Mouse (Mus musculus) limb, embryonic 14.5 days (tissue): ENCODE results near the gene Evc. TPM values are rescaled to one million over a fixed set of nuclear protein-coding genes. Genes with fewer than 3 reads are reported as not detected.

Source experiments
- ATAC-seq: fragments of 200-750 bp; cut with Nextera tagmentation; 2 replicates; pipeline ENCODE4 v1.8.0; 2017; ENCODE audit warnings: low read depth, moderate number of reproducible peaks, moderate TSS enrichment; ENCODE audit not compliant: low FRiP score
- DNase-seq: peaks from one replicate; pipeline ENCODE4 v3.0.0-alpha.2; 2015; ENCODE audit warnings: low spot score
- H3K27ac ChIP-seq: fragments of 300-500 bp; sonication (generic); replicated peaks from 2 replicates; pipeline ENCODE4 v1.5.1; 2014; ENCODE audit warnings: low read depth, mild to moderate bottlenecking, low read length, moderate library complexity, mixed read lengths
- H3K27me3 ChIP-seq: fragments of 300-500 bp; sonication (generic); 2 replicates; pipeline ENCODE4 v1.6.1; 2014; ENCODE audit warnings: low read length, mixed read lengths; ENCODE audit not compliant: control insufficient read depth, insufficient read depth
- H3K36me3 ChIP-seq: fragments of 300-500 bp; sonication (generic); 2 replicates; pipeline ENCODE4 v1.6.1; 2014; ENCODE audit warnings: mild to moderate bottlenecking, low read length, moderate library complexity, mixed read lengths; ENCODE audit not compliant: control insufficient read depth, insufficient read depth
- H3K4me1 ChIP-seq: fragments of 300-500 bp; sonication (generic); 2 replicates; pipeline ENCODE4 v1.6.1; 2014; ENCODE audit warnings: antibody characterized with exemption, low read length, mixed read lengths; ENCODE audit not compliant: control insufficient read depth, insufficient read depth
- H3K4me2 ChIP-seq: fragments of 300-500 bp; sonication (generic); replicated peaks from 2 replicates; pipeline ENCODE4 v1.6.1; 2014; ENCODE audit warnings: low read depth, mild to moderate bottlenecking, low read length, moderate library complexity; ENCODE audit not compliant: severe bottlenecking
- H3K4me3 ChIP-seq: fragments of 300-500 bp; sonication (generic); replicated peaks from 2 replicates; pipeline ENCODE4 v1.5.1; 2014; ENCODE audit warnings: low read length
- H3K9ac ChIP-seq: fragments of 300-500 bp; sonication (generic); 2 replicates; pipeline ENCODE4 v1.6.1; 2014; ENCODE audit warnings: mild to moderate bottlenecking, low read depth, low read length, moderate library complexity; ENCODE audit not compliant: severe bottlenecking
- H3K9me3 ChIP-seq: fragments of 300-500 bp; sonication (generic); 2 replicates; pipeline ENCODE4 v1.6.1; 2016; ENCODE audit warnings: low read length; ENCODE audit not compliant: control insufficient read depth
- POLR2A ChIP-seq: fragments of 200-500 bp; IDR thresholded peaks from 2 replicates; pipeline ENCODE4 v1.8.0; 2012; ENCODE audit warnings: inconsistent platforms, mild to moderate bottlenecking, moderate library complexity, borderline replicate concordance; ENCODE audit not compliant: insufficient read depth, insufficient read length; ENCODE audit errors: extremely low read depth
- WGBS: fragments of 180-500 bp; shearing (Covaris S2); extraction: QIAGEN DNeasy Blood & Tissue Kit; methylation state at CpG from one replicate; pipeline ENCODE4 v1.1.7; 2014; 5-methylcytosine and 5-hydroxymethylcytosine counted together
- polyA plus RNA-seq, 2 experiments: library from polyadenylated mRNA; depleted of rRNA in 1 of 2; stranded (reverse) in 1 of 2; unstranded in 1 of 2; fragments of >200 nt; fragmentation: Nextera tagmentation in 1 of 2; extraction: Ambion mirVana in 1 of 2; gene quantifications; 2 replicates each; pipeline versions ENCODE4 v1.2.1 to v1.2.3; 2012 to 2014

The Evc gene
- polyA plus RNA-seq, 2 experiments = 23.5 to 69.9 TPM

DNA sequence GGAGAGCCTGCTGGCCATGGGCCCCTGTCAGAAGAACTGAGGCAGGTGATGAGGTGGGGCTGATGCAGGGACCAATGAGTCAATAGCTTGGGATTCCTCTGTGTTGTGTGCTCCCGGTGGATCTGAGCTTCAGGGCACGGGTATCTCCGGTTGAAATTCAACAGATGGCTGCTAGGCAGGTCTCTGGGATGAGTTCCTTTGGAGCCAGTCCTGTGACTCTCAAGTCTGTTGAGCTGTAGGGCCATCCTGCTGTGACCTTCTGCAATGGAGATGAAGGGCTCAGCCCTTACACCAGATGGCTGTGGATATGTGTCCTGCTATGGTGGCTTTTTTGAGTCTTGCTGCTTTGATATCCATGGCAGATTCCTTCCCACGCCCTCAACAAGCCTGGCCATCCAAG is 89.2 kb downstream of the Evc start:
- Histone ChIP-seq H3K9ac (no peak overlapping the region), H3K36me3 (no peaks in the 10 kb centered on the region), H3K4me3 (no peak overlapping the region), H3K4me2 (no peak overlapping the region), H3K9me3 (no peaks in the 10 kb centered on the region), H3K4me1 (peaks cover 4% of the 10 kb centered on the region), H3K27me3 (peaks cover 36% of the 10 kb centered on the region), H3K27ac (no peak overlapping the region)
- 27% methylated on average over 4 of the region's 4 CpGs for WGBS
- ATAC-seq (no peak), DNase-seq (no peak)
- no peak for TF ChIP-seq POLR2A

DNA sequence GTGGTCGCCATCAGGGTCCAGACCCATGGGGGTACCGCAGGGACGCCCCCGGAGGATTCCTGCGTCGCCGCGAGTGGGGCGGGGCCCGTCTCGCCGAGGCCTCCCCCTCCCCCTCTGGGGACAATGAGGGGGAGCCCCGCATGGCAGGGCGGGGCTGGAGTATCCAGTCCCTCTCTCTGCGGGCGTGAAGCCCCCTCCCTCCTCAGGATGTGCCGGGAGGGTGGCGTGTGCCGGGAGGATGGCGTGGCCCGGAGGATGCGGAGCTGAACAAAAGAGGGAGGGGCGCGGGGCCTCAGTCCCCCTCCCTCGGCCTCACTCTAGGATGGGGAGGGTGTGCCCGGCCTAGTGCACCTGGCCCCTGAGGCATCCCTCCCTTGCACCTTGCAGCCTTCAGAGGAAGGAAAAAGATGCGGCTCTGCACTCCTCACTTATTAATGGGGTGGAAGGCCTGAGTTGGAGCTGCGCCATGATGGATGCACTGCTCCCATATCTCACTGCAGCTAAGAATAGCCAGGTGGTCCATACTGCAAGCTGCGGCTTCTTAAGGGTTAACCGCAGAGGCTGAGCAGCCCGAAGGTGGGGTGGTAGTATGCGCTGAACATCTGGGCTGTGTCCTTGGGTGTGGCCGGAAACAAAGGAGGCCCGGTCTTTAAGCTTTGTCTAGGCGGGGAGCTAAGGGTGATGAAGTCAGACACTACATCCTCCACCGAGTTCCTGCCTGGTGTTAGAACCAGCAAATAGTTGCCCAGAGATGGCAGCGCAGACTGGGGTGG is 90.4 kb downstream of the Evc start:
- Histone ChIP-seq H3K36me3 (no peaks in the 10 kb centered on the region), H3K4me1 (peaks cover 12% of the 10 kb centered on the region), H3K27ac (no peak overlapping the region), H3K9me3 (no peaks in the 10 kb centered on the region), H3K4me3 (peak overlapping the region; percentile 43), H3K27me3 (peaks cover 48% of the 10 kb centered on the region), H3K4me2 (peak overlapping the region; percentile 74), H3K9ac (peak overlapping the region; percentile 31; the same call in 1 of the 2 replicates)
- no peak for ATAC-seq
- under 1% methylated on average over 33 of the region's 37 CpGs for WGBS
- DNase-seq = no peak
- no peak for TF ChIP-seq POLR2A

DNA sequence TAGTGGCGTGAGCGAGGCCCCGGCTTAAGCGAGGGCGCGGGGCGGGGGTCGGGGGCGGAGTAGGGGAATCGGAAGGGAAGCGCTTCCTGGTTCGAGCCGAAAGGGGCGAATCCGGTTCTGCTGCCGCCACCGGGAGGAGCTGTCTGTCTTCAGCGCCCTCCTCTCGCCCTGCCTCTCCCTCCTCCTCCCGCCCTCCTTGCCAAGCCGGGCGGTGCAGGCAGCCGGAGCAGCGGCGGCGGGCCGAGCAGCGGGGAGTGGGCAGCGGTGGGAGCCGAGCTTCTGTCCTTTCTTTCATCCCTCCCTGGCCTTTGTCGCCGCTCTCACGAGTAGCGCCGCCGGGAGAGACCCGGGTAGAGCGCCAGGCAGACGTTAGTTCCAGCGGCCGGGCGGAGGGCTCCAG is 91.0 kb downstream of the Evc start:
- H3K27me3 ChIP-seq = peaks cover 54% of the 10 kb centered on the region
- peak overlapping the region; percentile 74 for H3K4me2 ChIP-seq
- H3K4me3 ChIP-seq = peak overlapping the region; percentile 43
- DNase-seq (peak; percentile 57), ATAC-seq (no peak)
- peaks cover 12% of the 10 kb centered on the region for H3K4me1 ChIP-seq
- H3K9ac ChIP-seq = peak overlapping the region; percentile 31; the same call in 1 of the 2 replicates
- WGBS = under 1% methylated on average over 34 of the region's 42 CpGs
- no peak for TF ChIP-seq POLR2A
- no peaks in the 10 kb centered on the region for H3K9me3 ChIP-seq
- H3K36me3 ChIP-seq = no peaks in the 10 kb centered on the region
- H3K27ac ChIP-seq = no peak overlapping the region

DNA sequence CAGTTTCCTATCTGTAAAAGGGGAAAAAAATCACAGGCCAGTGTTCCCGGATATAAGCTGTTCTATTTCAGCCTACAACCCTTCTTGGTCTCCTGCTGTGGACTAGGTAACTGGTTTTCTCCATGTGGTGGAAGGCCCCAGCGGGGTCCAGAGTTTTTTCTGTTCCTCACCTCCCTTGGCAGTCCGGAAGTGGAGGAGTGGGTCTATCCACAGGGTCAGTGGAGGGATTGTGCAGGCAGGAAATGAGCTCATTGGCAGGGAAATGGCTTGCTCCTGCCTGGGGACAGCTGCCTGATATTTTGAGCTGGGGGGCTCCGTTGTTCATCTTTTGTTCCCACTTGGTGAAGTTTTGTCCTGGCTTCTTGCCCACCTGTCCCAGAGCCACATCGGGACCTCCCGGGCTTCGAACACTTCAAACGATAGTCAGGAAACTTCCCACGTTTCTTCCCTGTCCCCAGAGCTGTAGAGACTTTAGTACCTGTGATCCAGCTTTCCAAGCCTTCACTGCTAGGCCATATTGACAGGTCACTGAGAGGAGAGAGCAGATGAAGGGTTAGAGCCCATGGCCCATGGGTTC is 91.9 kb downstream of the Evc start:
- Histone ChIP-seq H3K4me1 (peaks cover 12% of the 10 kb centered on the region), H3K27me3 (peaks cover 62% of the 10 kb centered on the region), H3K36me3 (no peaks in the 10 kb centered on the region), H3K9me3 (no peaks in the 10 kb centered on the region), H3K4me2 (no peak overlapping the region), H3K9ac (no peak overlapping the region), H3K4me3 (no peak overlapping the region), H3K27ac (no peak overlapping the region)
- 20% methylated on average over 9 of the region's 9 CpGs for WGBS
- no peak for TF ChIP-seq POLR2A
- DNase-seq (no peak), ATAC-seq (no peak)

GRCm38 (mm10) chr5:37244161-37244560 is 92.5 kb downstream of the Evc start:
- H3K27me3 ChIP-seq = peaks cover 62% of the 10 kb centered on the region
- WGBS = 3% methylated on average over 13 of the region's 13 CpGs
- DNase-seq (no peak), ATAC-seq (no peak)
- H3K4me1 ChIP-seq = peaks cover 12% of the 10 kb centered on the region
- no peaks in the 10 kb centered on the region for H3K9me3 ChIP-seq
- no peak overlapping the region for H3K4me2 ChIP-seq
- no peaks in the 10 kb centered on the region for H3K36me3 ChIP-seq
- no peak overlapping the region for H3K4me3 ChIP-seq
- H3K27ac ChIP-seq = no peak overlapping the region
- no peak for TF ChIP-seq POLR2A
- H3K9ac ChIP-seq = no peak overlapping the region
